In genomic region chr11:90265581-90265980, GRCm38 (mm10) we compare ENCODE assay signal across 14 mouse cellular contexts.
"Had no signal": no experiment of that assay in that cellular context is flagged by ENCODE, and none has a peak within 500 bp of the region (broad histone marks: within the 10 kb centered on the region; RNA-seq: fewer than 3 reads in every experiment).

No protein-coding gene starts in this region.

- ATAC-seq: midbrain, embryonic 16.5 days had no signal

- H3K4me2 ChIP-seq: limb, embryonic 12.5 days; midbrain, embryonic 12.5 days; neural tube, embryonic 13.5 days; stomach, embryonic 15.5 days had no signal

- H3K9ac ChIP-seq: limb, embryonic 12.5 days; liver, embryonic 14.5 days; midbrain, embryonic 12.5 days; neural tube, embryonic 13.5 days; stomach, embryonic 15.5 days had no signal

- H3K27ac ChIP-seq: limb, embryonic 12.5 days; liver, embryonic 14.5 days; midbrain, embryonic 12.5 days; neural tube, embryonic 13.5 days; stomach, embryonic 15.5 days had no signal

- H3K4me3 ChIP-seq: limb, embryonic 12.5 days; midbrain, embryonic 12.5 days; neural tube, embryonic 13.5 days; stomach, embryonic 15.5 days had no signal

- H3K9me3 ChIP-seq: limb, embryonic 12.5 days; midbrain, embryonic 12.5 days; neural tube, embryonic 13.5 days; stomach, embryonic 15.5 days had no signal

- H3K4me1 ChIP-seq: stomach, embryonic 15.5 days had no signal

- DNase-seq: kidney, postnatal 36 days; layer of hippocampus, adult 9-11 months; layer of hippocampus, postnatal 36 days; lung, adult 18-20 months; retina, postnatal 1 day; right cerebral cortex, postnatal 4 days; thymus, adult 2 months; thymus, postnatal 25 days had no signal

- H3K27me3 ChIP-seq: limb, embryonic 12.5 days; midbrain, embryonic 12.5 days; neural tube, embryonic 13.5 days; stomach, embryonic 15.5 days had no signal
